Mouse (Mus musculus) stomach, postnatal 0 days (tissue): ENCODE data around the gene Arhgap29.

Source experiments
- CTCF ChIP-seq: IDR thresholded peaks from 2 replicates; pipeline ENCODE4 v1.5.1; 2016; ENCODE audit warnings: antibody characterized with exemption, low read depth, mild to moderate bottlenecking, moderate library complexity
- EP300 ChIP-seq: optimal IDR thresholded peaks from 2 replicates; pipeline ENCODE3; 2016; ENCODE audit warnings: antibody characterized with exemption

DNA sequence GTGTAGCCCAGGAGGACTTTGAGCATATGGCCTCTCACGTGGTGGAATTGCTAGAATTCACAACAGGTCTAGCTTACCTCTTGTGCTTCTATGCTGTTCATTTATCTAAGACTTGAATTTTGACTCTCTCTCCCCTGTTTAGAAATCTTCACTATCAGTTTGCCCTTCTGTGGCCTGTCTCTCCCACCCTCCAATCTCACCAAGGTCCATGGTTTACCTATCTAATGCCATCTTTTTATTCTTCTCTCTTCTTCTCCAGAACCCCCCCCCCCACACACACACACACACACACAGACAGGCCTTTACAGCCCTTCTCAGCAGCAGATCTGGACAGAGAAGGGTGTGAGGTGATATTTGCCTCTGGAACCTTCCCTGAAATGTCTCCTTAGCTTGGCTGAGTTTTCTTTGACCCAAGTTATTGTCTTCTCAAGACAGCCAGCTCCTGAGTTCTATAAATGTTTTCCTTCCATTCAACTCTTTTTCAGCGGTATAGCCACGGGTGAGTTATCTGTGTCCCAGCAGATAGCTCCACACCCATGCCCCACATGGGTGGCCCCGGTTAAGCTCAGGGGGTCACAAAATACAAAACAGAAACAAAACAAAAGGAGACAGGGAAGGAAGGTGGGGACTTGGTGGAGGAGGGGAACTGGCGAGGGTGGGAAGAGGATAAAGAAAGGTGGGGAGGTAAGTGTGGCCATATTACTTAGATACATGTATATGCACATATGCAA, 35.4 kb upstream of the Arhgap29 start:
- no peak for TF ChIP-seq CTCF
- no peak for TF ChIP-seq EP300
